Mouse (Mus musculus): ENCODE data around the gene Tnfsf10.
A peak's percentile ranks its signal among the peaks of the same experiment; 100 is the strongest.

Tnfsf10 gene

DNA sequence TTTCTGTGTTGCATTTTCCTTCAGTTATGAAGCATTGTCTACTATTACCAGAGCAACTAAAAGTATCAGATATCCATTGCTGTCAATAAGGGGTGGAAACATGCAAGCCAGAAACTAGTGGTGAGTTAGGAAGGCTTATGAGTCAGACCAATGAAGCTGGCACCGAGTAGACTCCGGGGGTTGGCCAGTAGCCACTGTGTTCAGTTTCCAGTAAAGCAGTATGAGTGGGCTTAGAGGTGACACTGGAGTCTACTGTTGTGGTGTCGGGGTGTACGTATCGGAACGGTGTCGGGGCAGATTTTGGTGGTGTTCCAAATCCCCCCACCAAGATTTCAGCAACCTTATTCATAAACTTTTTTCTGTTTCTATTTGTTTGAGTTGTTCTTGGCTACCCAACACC lies 5.9 kb upstream of the Tnfsf10 start:
- no peak for DNase-seq

- no peak for DNase-seq
Observed at GRCm38 (mm10) chr3:27311475-27311874, 5.4 kb upstream of the Tnfsf10 start.

DNA sequence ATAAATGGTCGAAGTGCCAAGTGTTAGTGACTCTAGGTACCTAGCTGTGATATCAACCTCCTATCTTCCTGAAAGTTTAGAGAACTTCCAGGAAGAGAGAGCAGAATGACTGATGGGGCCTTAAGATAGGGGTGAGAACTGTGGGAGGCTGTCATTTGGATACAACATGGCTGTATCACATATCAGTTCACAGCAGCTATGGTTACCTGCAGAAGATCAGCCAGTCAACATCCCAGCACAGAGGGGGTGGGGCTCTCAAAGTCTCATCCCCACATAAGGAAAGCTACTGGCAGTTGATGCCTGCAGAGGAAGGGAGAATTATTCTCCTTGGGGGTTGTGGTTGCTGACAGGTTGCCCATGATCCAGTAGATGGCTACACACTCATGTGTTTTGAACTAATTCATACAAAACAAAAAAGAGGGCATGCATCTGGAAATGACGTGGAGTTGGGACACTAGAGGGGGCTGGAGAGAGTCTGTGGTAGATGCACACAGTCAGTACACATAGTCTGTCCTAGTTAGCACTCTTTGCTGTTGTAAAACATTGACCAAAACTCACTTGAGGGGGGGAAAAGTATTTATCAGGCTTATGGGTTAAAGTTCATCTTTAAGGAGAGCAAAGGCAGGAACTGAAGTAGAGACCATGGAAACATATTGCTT lies 2.2 kb upstream of the Tnfsf10 start:
- peak in 1 of 2 experiments; percentile 11 for DNase-seq

DNA sequence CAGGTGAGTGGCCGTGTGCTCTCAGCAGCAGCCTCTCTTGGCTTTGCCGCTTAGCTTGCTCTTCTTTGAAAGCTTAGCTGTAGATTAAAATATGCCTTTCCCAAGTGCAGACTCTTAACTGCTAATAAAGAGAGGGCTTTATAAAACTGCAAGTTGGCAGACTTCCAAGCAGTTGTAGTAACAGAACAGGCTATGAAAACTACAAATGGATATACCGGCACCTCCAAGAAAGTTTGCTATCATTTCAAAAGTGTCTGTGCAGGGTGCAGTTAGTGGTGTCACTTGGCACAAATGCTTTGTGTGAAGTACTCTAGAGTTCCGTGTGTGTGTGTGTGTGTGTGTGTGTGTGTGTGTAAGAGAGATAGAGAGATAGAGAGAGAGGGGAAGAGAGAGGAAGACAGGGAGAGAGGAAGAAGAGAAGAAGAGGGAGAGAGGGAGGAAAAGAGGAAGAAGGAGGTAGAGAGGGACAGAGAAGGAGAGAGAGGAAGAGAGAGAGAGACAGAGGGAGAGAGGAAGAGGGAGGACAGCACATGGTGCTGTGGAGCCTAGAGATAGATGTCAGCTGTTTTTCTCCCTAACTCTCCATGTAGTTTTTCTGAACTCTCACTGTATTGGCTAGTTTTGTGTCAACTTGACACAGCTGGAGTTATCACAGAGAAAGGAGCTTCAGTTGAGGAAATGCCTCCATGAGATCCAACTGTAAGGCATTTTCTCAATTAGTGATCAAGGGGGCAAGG lies 628 bp downstream of the Tnfsf10 start:
- DNase-seq: peak in 1 of 2 experiments; percentile 8

- DNase-seq: no peak
Observed at GRCm38 (mm10) chr3:27319650-27320049, 2.8 kb downstream of the Tnfsf10 start.

GRCm38 (mm10) chr3:27320613-27321495 lies 4.0 kb downstream of the Tnfsf10 start:
- no peak for DNase-seq

DNA sequence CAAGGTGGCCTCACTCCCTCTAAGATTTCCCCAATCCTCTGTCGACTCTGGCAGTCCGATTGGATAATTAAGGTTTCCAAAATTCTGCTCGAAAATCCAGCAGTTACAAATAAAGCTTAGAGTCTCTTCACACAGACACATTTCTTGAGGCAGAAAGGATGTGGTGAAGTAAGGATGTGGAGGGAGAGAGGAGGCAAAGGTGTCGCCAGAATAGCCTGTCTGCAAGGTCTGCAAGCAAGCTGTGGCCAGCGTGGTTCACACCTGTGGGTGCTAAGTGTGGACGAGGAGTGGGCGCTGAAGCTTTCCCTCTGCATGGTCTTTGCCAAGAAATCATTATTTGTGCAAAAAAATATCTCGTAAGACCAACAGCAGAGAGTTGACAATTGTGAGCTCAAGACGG lies 5.8 kb downstream of the Tnfsf10 start:
- no peak for DNase-seq

GRCm38 (mm10) chr3:27323551-27323950 lies 6.7 kb downstream of the Tnfsf10 start:
- no peak for DNase-seq

DNA sequence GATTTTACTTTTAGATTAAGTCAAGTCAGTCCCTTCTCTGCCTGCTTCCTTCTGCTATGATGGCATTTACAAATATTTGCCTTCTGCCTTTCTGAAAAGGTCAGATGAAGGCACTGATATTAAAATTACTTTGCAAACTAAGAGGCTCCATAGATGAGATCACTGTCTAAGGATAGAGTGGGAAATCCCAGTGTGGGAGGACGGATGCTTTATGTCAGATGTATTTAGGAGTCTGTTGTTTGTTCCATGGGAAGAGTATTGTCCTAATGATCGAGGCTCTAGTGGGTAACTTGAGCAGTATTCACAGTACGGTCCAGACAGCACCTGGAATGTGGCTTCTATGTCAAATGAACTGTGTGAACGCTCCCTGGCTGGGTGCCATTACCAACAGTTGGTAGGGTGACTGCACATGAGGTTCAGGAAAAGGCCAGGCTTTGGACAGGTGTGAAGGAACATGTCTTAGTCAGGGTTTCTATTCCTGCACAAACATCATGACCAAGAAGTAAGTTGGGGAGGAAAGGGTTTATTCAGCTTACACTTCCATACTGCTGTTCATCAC lies 9.9 kb downstream of the Tnfsf10 start:
- no peak for DNase-seq

GRCm38 (mm10) chr3:27330706-27331105 lies 13.9 kb downstream of the Tnfsf10 start:
- DNase-seq: no peak

DNA sequence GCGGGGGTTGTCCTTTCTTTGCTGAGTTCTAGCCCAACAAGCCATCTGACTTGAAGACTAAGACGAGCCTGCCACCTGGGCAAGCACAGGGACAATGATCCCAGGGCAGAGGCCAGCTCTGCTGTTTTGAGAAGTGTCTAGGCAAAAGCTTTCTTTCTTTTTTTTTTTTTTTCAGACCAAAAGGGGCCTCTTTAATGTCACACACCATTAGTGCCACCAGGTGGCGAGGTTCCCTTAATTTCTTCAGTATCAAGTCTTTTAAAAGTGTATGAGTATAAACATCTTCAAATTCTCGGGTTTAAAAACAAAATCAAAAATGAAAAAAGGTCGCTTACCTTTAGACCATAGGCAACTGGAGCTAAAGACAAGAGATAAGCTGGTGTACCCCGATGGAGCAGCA lies 21.6 kb downstream of the Tnfsf10 start:
- DNase-seq: peak in 1 of 2 experiments; percentile 14

GRCm38 (mm10) chr3:27338887-27339286 lies 22.1 kb downstream of the Tnfsf10 start:
- DNase-seq: no peak

DNA sequence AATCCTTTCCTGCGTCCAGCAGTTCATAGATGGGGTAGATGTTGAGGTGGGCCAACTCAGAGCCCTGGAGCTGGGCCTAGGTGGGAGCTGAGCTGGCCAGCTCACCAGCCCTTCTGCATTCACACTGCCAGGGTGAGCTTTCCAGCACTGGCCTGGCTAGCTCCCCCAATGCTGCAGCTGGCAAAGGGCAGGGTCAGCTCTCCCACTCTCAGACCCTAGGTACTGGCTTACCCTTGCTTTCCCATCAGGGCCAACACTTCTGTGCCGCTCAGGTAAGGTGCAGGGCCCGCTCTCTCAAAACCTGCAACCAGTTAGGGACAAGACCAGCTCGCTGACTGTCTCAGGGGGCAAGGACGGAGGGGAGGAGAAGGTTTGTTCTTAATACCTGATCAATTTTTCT lies 23.9 kb downstream of the Tnfsf10 start:
- no peak for DNase-seq

- DNase-seq: no peak
Observed at GRCm38 (mm10) chr3:27342462-27342861, 25.6 kb downstream of the Tnfsf10 start.

DNA sequence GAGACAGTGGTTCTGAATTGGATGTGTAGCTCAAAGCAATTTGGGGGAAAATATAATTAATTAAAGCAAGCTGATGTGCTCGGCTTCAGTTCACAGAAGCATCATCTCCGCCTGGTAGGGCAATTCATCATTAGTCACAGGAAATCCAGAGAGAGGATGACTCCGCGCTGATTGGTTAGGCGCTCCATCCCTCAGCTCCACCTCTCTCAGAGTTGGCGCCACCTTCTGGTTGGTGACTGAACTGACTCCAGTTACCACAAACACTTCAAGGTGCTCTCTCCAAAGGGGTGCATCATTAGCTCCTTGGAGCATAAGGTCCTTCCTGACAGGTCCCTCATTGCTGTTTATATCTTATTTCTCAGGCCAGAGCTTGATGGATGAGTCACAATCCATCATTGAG lies 28.7 kb downstream of the Tnfsf10 start:
- peak; percentile 75 for DNase-seq

DNA sequence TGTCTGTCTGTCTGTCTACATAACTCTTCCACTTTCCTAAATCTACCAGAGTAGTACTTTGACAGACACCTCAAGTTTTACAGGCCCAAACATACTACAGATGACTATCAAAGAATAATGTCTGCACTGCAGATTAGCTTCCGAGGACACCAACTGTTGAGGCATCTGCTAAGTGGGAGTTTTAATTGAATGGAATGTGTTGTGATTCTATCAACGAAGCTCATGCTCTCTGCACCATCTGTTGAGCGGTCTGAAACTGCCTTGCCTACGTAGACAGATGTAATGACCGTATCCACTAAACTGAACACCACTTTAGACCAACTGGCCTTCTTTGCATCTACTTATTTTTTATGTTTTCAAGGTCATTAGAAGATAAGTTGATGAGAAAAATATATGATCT lies 31.6 kb downstream of the Tnfsf10 start:
- DNase-seq: no peak

GRCm38 (mm10) chr3:27351105-27351504 lies 34.3 kb downstream of the Tnfsf10 start:
- no peak for DNase-seq

DNA sequence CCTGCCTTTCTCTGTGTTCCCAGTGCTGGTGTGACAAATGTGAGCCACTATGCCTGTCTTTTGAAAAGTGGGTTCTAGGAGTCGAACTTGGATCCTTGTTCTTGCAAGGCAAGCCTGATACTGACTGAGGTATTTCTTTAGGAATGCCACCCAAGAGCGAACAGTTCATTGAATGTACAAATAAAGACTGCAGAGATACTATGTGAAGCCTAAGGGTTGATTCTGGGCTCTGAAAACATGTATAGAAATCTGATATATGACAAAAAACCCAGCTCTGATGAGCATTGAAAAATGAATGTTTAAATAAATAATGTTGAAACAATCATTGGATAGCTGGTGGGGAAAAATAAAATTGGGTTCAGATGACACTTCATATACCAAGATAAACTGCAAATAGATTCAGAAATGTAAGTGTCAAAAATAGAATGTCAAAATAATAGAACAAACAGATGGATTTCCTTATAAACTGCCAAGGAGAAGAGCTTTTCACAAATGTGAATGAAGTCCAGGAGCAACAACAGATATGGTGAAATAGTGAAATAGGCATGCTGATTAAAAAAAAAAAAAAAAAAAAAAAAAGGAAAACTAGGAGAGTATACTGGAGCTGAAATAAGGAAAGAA lies 42.4 kb downstream of the Tnfsf10 start:
- no peak for DNase-seq

GRCm38 (mm10) chr3:27370125-27370524 lies 53.3 kb downstream of the Tnfsf10 start:
- no peak for DNase-seq

DNA sequence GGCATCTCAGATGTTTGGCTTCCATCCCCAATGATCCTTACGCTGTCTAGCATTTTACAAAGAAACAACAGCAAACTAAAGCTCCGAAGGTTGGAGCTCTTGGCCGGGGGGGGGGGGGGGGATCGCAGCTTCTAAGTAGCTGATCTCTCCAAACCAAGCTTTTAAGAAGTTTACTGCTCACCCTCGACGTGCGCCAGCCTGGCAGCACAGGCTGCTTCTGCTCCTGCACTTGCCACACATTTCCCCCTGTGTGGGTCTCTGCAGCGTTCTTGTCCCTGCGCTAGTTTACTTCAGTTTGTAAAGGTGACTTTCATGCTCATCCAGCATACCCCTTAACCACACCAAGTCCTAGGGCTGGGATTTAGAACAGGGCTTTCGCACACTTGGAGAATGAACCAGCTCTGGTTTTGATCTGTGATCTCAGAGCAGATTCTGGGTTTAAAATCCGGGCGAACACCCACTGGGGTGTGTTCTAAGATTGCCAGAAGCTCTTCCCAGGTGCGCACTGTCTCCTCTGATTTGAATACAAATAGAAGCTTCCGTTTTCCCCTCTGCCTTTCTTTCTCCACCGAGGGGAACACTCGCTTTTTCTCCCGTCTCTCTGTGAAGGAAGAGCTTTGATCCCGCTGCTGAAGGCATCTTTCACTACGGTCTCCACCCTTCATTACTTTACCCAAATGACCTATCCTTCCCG lies 53.9 kb downstream of the Tnfsf10 start:
- DNase-seq: no peak

GRCm38 (mm10) chr3:27371276-27371621 lies 54.4 kb downstream of the Tnfsf10 start, which contains the start of gene Ghsr:
TSS of gene Ghsr (plus strand) at chr3:27371351.
- no peak for DNase-seq
